Mouse (Mus musculus): ENCODE measurements around the gene Cd53.

DNA sequence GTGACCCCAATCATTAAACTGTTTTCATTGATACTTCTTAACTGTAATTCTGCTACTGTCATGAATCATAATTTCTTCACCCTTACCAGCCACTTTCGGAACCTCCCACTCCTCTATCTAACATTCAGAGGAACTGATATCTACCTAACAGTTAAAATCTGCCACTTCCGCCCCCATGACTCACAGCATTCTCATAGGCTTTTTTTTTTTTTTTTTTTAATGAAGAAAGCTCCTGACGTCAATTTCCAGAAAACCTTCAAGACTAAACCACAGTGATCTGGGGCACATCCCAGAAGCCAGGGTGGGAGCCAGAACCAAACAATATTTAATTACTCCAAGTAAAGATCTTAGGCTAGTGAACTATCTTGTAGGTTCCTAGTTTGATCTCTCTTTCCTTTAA, 4.8 kb downstream of the Cd53 start:
- TF ChIP-seq CTCF (IDR thresholded peaks at IDR 0.05; ENCODE audit: borderline replicate concordance, control insufficient read depth, extremely low read depth, insufficient read depth, low read length, poor library complexity) (no peak), POLR2A (IDR thresholded peaks at IDR 0.05; ENCODE audit: control insufficient read depth, extremely low read depth, insufficient read depth, low read length, poor library complexity) (no peak)

Data from thymus, adult 2 months (tissue).